Mouse (Mus musculus) liver, embryonic 14.5 days (tissue): Measurements from ENCODE around the gene Gab1.

Experiments
- CTCF ChIP-seq: IDR thresholded peaks from 2 replicates; pipeline ENCODE4 v1.5.1; 2016; ENCODE audit warnings: antibody characterized with exemption, low read depth, control low read depth
- EP300 ChIP-seq: IDR thresholded peaks from 2 replicates; pipeline ENCODE4 v1.6.1; 2016; ENCODE audit warnings: antibody characterized with exemption, low read depth

DNA sequence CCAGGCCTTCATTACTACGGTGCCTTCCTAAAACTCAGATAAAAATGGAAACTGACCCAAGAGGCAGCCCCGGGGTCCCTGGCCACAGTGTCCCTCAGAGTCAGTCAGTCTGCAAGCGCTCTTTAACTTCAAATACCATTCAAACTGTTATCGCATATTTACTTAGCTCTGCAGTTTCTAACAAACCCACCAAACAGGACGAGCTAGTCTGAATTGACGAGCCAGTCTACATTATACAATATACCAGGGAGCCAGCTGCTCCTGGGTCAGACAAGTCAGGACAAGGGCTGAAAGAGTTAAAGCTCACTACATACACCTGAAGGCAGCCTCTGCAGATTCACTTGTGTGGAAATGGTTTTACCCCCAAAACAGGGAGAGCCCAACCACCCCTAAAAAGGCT lies 27.1 kb downstream of the Gab1 start:
- TF ChIP-seq CTCF: no peak
- no peak for TF ChIP-seq EP300
